Mouse (Mus musculus): ENCODE data around the gene Gm49711. TPM values are rescaled to one million over a fixed set of nuclear protein-coding genes. Genes with fewer than 3 reads are reported as not detected.
"Not testable (repeated sequence)": the region's sequence is repeated elsewhere in the genome, so short reads cannot be mapped to it uniquely, and the experiment has no call there.

Gm49711 gene
- polyA plus RNA-seq, 1 experiment from 2014 or later, result 0.47 TPM

DNA sequence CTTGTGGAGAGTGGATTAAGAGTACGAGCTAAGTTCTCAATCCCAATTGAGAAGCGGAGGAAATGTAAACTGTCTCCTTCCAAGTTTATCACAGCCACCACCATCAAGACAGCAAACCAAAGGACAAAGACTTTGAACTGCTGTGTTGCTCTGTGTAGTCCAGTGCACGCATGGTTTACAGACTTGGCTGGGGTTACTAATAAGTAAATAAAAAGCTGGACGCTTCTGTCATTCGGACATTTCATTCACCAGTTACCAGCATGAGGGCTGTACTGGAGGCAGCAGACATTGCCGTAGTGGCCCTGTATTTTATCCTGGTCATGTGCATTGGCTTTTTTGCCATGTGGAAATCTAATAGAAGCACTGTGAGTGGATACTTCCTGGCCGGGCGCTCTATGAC lies 18.7 kb downstream of the Gm49711 start:
- Histone ChIP-seq H3K4me2 (replicated peaks) (no peak overlapping the region), H3K4me1 (no peaks in the 10 kb centered on the region), H3K4me3 (no peak overlapping the region), H3K36me3 (peaks cover 14% of the 10 kb centered on the region), H3K9ac (no peak overlapping the region), H3K27ac (no peak overlapping the region), H3K9me3 (no peaks in the 10 kb centered on the region), H3K27me3 (replicated peaks) (no peaks in the 10 kb centered on the region)
- 95% methylated on average over 8 of the region's 8 CpGs for WGBS
- no peak for ATAC-seq (ENCODE audit: low FRiP score, low read depth)

GRCm38 (mm10) chr16:92083771-92084453 lies 25.8 kb downstream of the Gm49711 start:
- H3K4me3 ChIP-seq, result no peak overlapping the region
- H3K9me3 ChIP-seq, result no peaks in the 10 kb centered on the region
- no peak overlapping the region for H3K4me2 ChIP-seq (replicated peaks)
- 84% methylated on average over 10 of the region's 10 CpGs for WGBS
- H3K9ac ChIP-seq, result no peak overlapping the region
- H3K4me1 ChIP-seq, result no peaks in the 10 kb centered on the region
- peaks cover 5% of the 10 kb centered on the region; the same call in 1 of the 2 replicates for H3K36me3 ChIP-seq
- no peak for ATAC-seq (ENCODE audit: low FRiP score, low read depth)
- H3K27ac ChIP-seq, result no peak overlapping the region
- no peaks in the 10 kb centered on the region for H3K27me3 ChIP-seq (replicated peaks)

GRCm38 (mm10) chr16:92089225-92089624 lies 31.1 kb downstream of the Gm49711 start:
- H3K9ac ChIP-seq, result no peak overlapping the region
- ATAC-seq (ENCODE audit: low FRiP score, low read depth), result no peak
- H3K9me3 ChIP-seq, result no peaks in the 10 kb centered on the region
- H3K4me2 ChIP-seq (replicated peaks), result no peak overlapping the region
- no peak overlapping the region for H3K27ac ChIP-seq
- 52% methylated on average over 3 of the region's 3 CpGs for WGBS
- H3K27me3 ChIP-seq (replicated peaks), result no peaks in the 10 kb centered on the region
- no peaks in the 10 kb centered on the region for H3K36me3 ChIP-seq
- H3K4me3 ChIP-seq, result no peak overlapping the region
- H3K4me1 ChIP-seq, result no peaks in the 10 kb centered on the region

- no peak overlapping the region for H3K9ac ChIP-seq
- no peak overlapping the region for H3K4me3 ChIP-seq
- 91% methylated on average over 5 of the region's 5 CpGs for whole genome bisulfite sequencing
- no peaks in the 10 kb centered on the region for H3K27me3 ChIP-seq (replicated peaks)
- 0 out of 2 replicates have a peak, but pooled peaks cover 3% of the 10 kb centered on the region for H3K36me3 ChIP-seq
- H3K4me1 ChIP-seq, result no peaks in the 10 kb centered on the region
- no peak overlapping the region for H3K4me2 ChIP-seq (replicated peaks)
- no peak overlapping the region for H3K27ac ChIP-seq
- no peaks in the 10 kb centered on the region for H3K9me3 ChIP-seq
- ATAC-seq (ENCODE audit: low FRiP score, low read depth), result no peak
Measured at GRCm38 (mm10) chr16:92091876-92092275, 33.8 kb downstream of the Gm49711 start.

- H3K4me1 ChIP-seq, result peaks cover 17% of the 10 kb centered on the region
- no peaks in the 10 kb centered on the region for H3K27me3 ChIP-seq (replicated peaks)
- H3K9me3 ChIP-seq, result no peaks in the 10 kb centered on the region
- WGBS, result 64% methylated on average over 10 of the region's 10 CpGs
- H3K9ac ChIP-seq, result no peak overlapping the region
- H3K4me2 ChIP-seq (replicated peaks), result no peak overlapping the region
- H3K4me3 ChIP-seq, result no peak overlapping the region
- H3K27ac ChIP-seq, result no peak overlapping the region
- H3K36me3 ChIP-seq, result peaks cover 12% of the 10 kb centered on the region
- ATAC-seq (ENCODE audit: low FRiP score, low read depth), result no peak
Measured at GRCm38 (mm10) chr16:92098351-92099051, 40.4 kb downstream of the Gm49711 start.

- Histone ChIP-seq H3K9ac (no peak overlapping the region), H3K4me1 (peaks cover 22% of the 10 kb centered on the region), H3K36me3 (peaks cover 12% of the 10 kb centered on the region), H3K4me3 (no peak overlapping the region), H3K27ac (no peak overlapping the region), H3K4me2 (replicated peaks) (no peak overlapping the region), H3K9me3 (no peaks in the 10 kb centered on the region), H3K27me3 (replicated peaks) (no peaks in the 10 kb centered on the region)
- WGBS, result 91% methylated on average over 16 of the region's 16 CpGs
- no peak for ATAC-seq (ENCODE audit: low FRiP score, low read depth)
Measured at GRCm38 (mm10) chr16:92099598-92099997, 41.5 kb downstream of the Gm49711 start.

- Histone ChIP-seq H3K27ac (no peak overlapping the region), H3K9me3 (no peaks in the 10 kb centered on the region), H3K9ac (no peak overlapping the region), H3K36me3 (peaks cover 12% of the 10 kb centered on the region), H3K4me1 (peaks cover 22% of the 10 kb centered on the region), H3K27me3 (replicated peaks) (no peaks in the 10 kb centered on the region), H3K4me3 (no peak overlapping the region), H3K4me2 (replicated peaks) (no peak overlapping the region)
- 55% methylated on average over 4 of the region's 4 CpGs for WGBS
- no peak; the same call in 1 of the 2 replicates for ATAC-seq (ENCODE audit: low FRiP score, low read depth)
Measured at GRCm38 (mm10) chr16:92100111-92100510, 42.0 kb downstream of the Gm49711 start.

- no peak for ATAC-seq (ENCODE audit: low FRiP score, low read depth)
- no peak overlapping the region for H3K27ac ChIP-seq
- peaks cover 9% of the 10 kb centered on the region for H3K36me3 ChIP-seq
- H3K4me2 ChIP-seq (replicated peaks), result no peak overlapping the region
- peaks cover 22% of the 10 kb centered on the region for H3K4me1 ChIP-seq
- 86% methylated on average over 5 of the region's 5 CpGs for WGBS
- H3K9ac ChIP-seq, result no peak overlapping the region
- no peaks in the 10 kb centered on the region for H3K27me3 ChIP-seq (replicated peaks)
- H3K4me3 ChIP-seq, result no peak overlapping the region
- no peaks in the 10 kb centered on the region for H3K9me3 ChIP-seq
Measured at GRCm38 (mm10) chr16:92102115-92102514, 44.0 kb downstream of the Gm49711 start.

DNA sequence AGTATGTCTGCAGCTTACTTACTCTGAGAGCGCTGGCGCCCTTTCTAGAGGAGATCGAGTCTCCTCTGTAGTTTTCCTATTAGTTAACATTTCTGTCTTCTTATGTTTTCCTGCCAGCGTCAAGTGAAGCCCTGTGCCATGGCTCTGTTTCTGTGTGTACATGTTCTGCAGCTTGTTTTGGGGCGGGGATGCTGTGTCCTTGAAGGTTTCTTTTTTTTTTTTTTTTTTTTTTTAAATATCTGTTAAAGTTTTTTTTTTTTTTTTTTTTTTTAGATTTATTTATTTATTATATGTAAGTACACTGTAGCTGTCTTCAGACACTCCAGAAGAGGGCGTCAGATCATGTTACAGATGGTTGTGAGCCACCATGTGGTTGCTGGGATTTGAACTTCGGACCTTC lies 44.8 kb downstream of the Gm49711 start:
- H3K9me3 ChIP-seq; H3K4me3 ChIP-seq; H3K27ac ChIP-seq; H3K4me2 ChIP-seq (replicated peaks); H3K27me3 ChIP-seq (replicated peaks); H3K36me3 ChIP-seq; ATAC-seq (ENCODE audit: low FRiP score, low read depth); H3K9ac ChIP-seq: not testable (repeated sequence)
- 88% methylated on average over 7 of the region's 7 CpGs for WGBS
- H3K4me1 ChIP-seq, result peaks cover 22% of the 10 kb centered on the region

- Histone ChIP-seq H3K4me2 (replicated peaks) (no peak overlapping the region), H3K36me3 (peaks cover 9% of the 10 kb centered on the region), H3K9ac (no peak overlapping the region), H3K27me3 (replicated peaks) (no peaks in the 10 kb centered on the region), H3K4me1 (peaks cover 20% of the 10 kb centered on the region), H3K9me3 (no peaks in the 10 kb centered on the region), H3K4me3 (no peak overlapping the region), H3K27ac (no peak overlapping the region)
- 28% methylated on average over 9 of the region's 9 CpGs for WGBS
- 0 out of 2 replicates have a peak, but pooled peaks have one; percentile 63 for ATAC-seq (ENCODE audit: low FRiP score, low read depth)
Measured at GRCm38 (mm10) chr16:92103572-92104331, 45.6 kb downstream of the Gm49711 start.

DNA sequence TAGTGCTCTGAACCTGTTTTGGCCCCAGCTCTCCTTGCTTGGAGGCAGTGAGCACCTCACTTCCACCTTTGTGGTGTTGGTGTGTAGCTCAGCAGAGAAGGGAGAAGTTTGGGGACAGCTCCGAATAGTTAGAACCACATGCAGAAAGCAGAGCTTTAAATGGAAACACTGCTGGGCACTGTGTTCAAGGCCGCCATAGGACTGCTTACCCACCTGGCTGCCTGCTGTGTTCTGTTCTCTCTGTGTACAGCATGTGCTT lies 46.1 kb downstream of the Gm49711 start:
- Histone ChIP-seq H3K9me3 (no peaks in the 10 kb centered on the region), H3K4me2 (replicated peaks) (no peak overlapping the region), H3K27ac (no peak overlapping the region), H3K9ac (no peak overlapping the region), H3K4me3 (no peak overlapping the region), H3K36me3 (peaks cover 9% of the 10 kb centered on the region), H3K27me3 (replicated peaks) (no peaks in the 10 kb centered on the region), H3K4me1 (peaks cover 20% of the 10 kb centered on the region)
- 81% methylated on average over 2 of the region's 2 CpGs for WGBS
- no peak for ATAC-seq (ENCODE audit: low FRiP score, low read depth)

DNA sequence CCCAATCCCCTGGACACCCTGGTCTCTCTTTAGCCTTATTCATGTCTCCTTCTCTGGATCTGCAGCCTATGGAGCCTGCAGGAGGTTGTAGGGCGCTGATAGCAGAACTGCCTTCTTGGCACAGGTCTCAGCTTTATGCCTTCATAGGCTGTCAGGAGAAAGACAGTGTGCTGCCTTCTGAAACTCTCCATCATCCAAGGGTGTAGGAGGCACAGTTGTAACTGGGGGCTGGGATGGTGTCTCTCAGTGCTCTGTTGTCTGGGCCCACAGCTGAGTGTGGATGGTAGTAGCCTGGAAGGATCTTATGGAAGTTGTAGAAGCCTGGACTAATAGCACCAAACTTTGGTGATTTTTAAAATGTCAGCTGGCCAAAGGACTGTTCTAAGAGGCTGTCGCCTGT lies 46.8 kb downstream of the Gm49711 start:
- 92% methylated on average over 2 of the region's 2 CpGs for WGBS
- ATAC-seq (ENCODE audit: low FRiP score, low read depth), result no peak
- peaks cover 17% of the 10 kb centered on the region for H3K4me1 ChIP-seq

More for the DNA sequence above, 46.8 kb downstream of the Gm49711 start:
- Histone ChIP-seq H3K9me3 (no peaks in the 10 kb centered on the region), H3K4me3 (no peak overlapping the region), H3K27me3 (replicated peaks) (no peaks in the 10 kb centered on the region), H3K36me3 (peaks cover 6% of the 10 kb centered on the region), H3K9ac (no peak overlapping the region), H3K4me2 (replicated peaks) (no peak overlapping the region), H3K27ac (no peak overlapping the region)

Measured in neural tube, embryonic 12.5 days (tissue).